7 mouse cellular contexts compared by ENCODE assay signal in genomic region chr7:30321539-30322284, GRCm38 (mm10). TPM values are rescaled to one million over a fixed set of nuclear protein-coding genes. Genes with fewer than 3 reads are reported as not detected.
A peak's percentile ranks its signal among the peaks of the same experiment; 100 is the strongest.
DNase-seq lines count a peak whose midpoint lies in the region; ATAC-seq lines count a peak whose summit lies in the region.

Gene E130208F15Rik, plus strand, starts transcription at chr7:30321740.

- H3K9ac ChIP-seq in hindbrain, embryonic 15.5 days: peak within 1 kb of the TSS; percentile 95

- peak within 1 kb of the TSS; percentile 88 for H3K27ac ChIP-seq in hindbrain, embryonic 15.5 days (replicated peaks)

- intact Hi-C loops in left cerebral cortex, postnatal 10 days (cut with DNase I): no loop called here

- peak; percentile 75 to 78 for DNase-seq in cerebellum, postnatal 14 days
- DNase-seq in frontal cortex, postnatal 36 days (ENCODE audit: low spot score in 2 of 2): peak; percentile 67 to 78
- DNase-seq in left cerebral cortex, postnatal 10 days (ENCODE audit: extremely low spot score in 1 of 2, low spot score in 2 of 2): peak; percentile 54 to 80
- DNase-seq in right cerebral cortex, postnatal 36 days (ENCODE audit: low spot score in 2 of 2): peak; percentile 62 to 79

- H3K9me3 ChIP-seq in hindbrain, embryonic 15.5 days: no peaks in the 10 kb centered on the region
- peaks cover 6% of the 10 kb centered on the region for H3K9me3 ChIP-seq in megakaryocyte, embryonic 14.5 days

- H3K4me3 ChIP-seq in hindbrain, embryonic 15.5 days: peak within 1 kb of the TSS; percentile 95
- peak within 1 kb of the TSS; percentile 98 for H3K4me3 ChIP-seq in megakaryocyte, embryonic 14.5 days (replicated peaks)

- under 1% methylated on average over 63 of the region's 63 CpGs for WGBS in hindbrain, embryonic 15.5 days

- H3K36me3 ChIP-seq in hindbrain, embryonic 15.5 days: no peaks in the 10 kb centered on the region
- H3K36me3 ChIP-seq in megakaryocyte, embryonic 14.5 days (replicated peaks; ENCODE audit: low read length): peaks cover 4% of the 10 kb centered on the region

- peak within 1 kb of the TSS; percentile 91 for H3K4me2 ChIP-seq in hindbrain, embryonic 15.5 days

- peaks cover 16% of the 10 kb centered on the region for H3K4me1 ChIP-seq in hindbrain, embryonic 15.5 days (replicated peaks)
- peaks cover 46% of the 10 kb centered on the region for H3K4me1 ChIP-seq in megakaryocyte, embryonic 14.5 days

- ATAC-seq in activated CD4-positive, CD25-positive, alpha-beta regulatory T cell, adult 4 months: peak; percentile 62
- peak; percentile 72 for ATAC-seq in hindbrain, embryonic 15.5 days (ENCODE audit: low FRiP score, low read depth)

- 0 out of 2 replicates have a peak, but pooled peaks cover 3% of the 10 kb centered on the region for H3K27me3 ChIP-seq in hindbrain, embryonic 15.5 days
- H3K27me3 ChIP-seq in megakaryocyte, embryonic 14.5 days (replicated peaks): no peaks in the 10 kb centered on the region

RNA-seq across cellular contexts. Expression of gene E130208F15Rik, which starts in this region (rescaled TPM):
- not detected for polyA plus RNA-seq in activated CD4-positive, CD25-positive, alpha-beta regulatory T cell, adult 4 months (2017; shearing (Covaris generic))
- polyA plus RNA-seq in hindbrain, embryonic 15.5 days (2015; fragmentation: Nextera tagmentation; extraction: Ambion mirVana): 0.98 TPM in 1 of 2 replicates, not detected in the other
- total RNA-seq in left cerebral cortex, postnatal 10 days (2021): under 1 TPM; 0.45 to 0.67 TPM
- 0.25 TPM in 1 of 2 replicates, not detected in the other for polyA plus RNA-seq in megakaryocyte, embryonic 14.5 days (2012; ENCODE audit: insufficient read depth, low replicate concordance)

Comparison
In these comparisons a context has a peak if more than half of its experiments do, and no peak if none do; other contexts are left out.
1. Peak in every context shown above with its lines: DNase-seq, ATAC-seq, H3K4me3 ChIP-seq and H3K27ac ChIP-seq.
2. Peak in ATAC-seq in activated CD4-positive, CD25-positive, alpha-beta regulatory T cell, adult 4 months; RNA of the gene not detected or under 1 TPM.
3. Peak in ATAC-seq, H3K4me3 ChIP-seq, H3K27ac ChIP-seq, H3K9ac ChIP-seq and H3K4me2 ChIP-seq in hindbrain, embryonic 15.5 days; RNA of the gene not detected or under 1 TPM.
4. Peak in DNase-seq in left cerebral cortex, postnatal 10 days; RNA of the gene not detected or under 1 TPM.